Mouse (Mus musculus) small intestine, adult 2 months (tissue): Measurements from ENCODE around the gene Kif2a. TPM values are rescaled to one million over a fixed set of nuclear protein-coding genes. Genes with fewer than 3 reads are reported as not detected.

Experiments used
- H3K27ac ChIP-seq: fragments of 200-500 bp; 2 replicates; pipeline ENCODE4 v1.5.1; 2012; ENCODE audit warnings: low read depth, low read length, control low read depth, inconsistent platforms; ENCODE audit not compliant: insufficient read depth
- H3K27me3 ChIP-seq: fragments of 200-500 bp; 2 replicates; pipeline ENCODE4 v1.6.1; 2012; ENCODE audit warnings: mild to moderate bottlenecking, moderate library complexity, low read length, inconsistent platforms; ENCODE audit not compliant: control insufficient read depth, insufficient read depth
- H3K36me3 ChIP-seq: fragments of 200-500 bp; 2 replicates; pipeline ENCODE4 v1.6.1; 2012; ENCODE audit warnings: mild to moderate bottlenecking, low read length, control low read depth, inconsistent platforms; ENCODE audit not compliant: control insufficient read depth, insufficient read depth
- H3K4me1 ChIP-seq: fragments of 200-500 bp; 2 replicates; pipeline ENCODE4 v1.6.1; 2012; ENCODE audit warnings: low read length, inconsistent platforms, mixed read lengths; ENCODE audit not compliant: control insufficient read depth, insufficient read depth, insufficient read length
- H3K4me3 ChIP-seq: fragments of 200-500 bp; 2 replicates; pipeline ENCODE4 v1.5.1; 2012; ENCODE audit warnings: low read depth, mild to moderate bottlenecking, control low read depth, inconsistent platforms, low read length, moderate library complexity
- CTCF ChIP-seq: fragments of 200-500 bp; IDR thresholded peaks from 2 replicates; pipeline ENCODE4 v1.5.1; 2012; ENCODE audit warnings: low read depth, mild to moderate bottlenecking, control low read depth, inconsistent platforms, low read length, moderate library complexity, mixed read lengths; ENCODE audit not compliant: insufficient replicate concordance, insufficient read length; ENCODE audit errors: extremely low read depth
- POLR2A ChIP-seq: fragments of 200-500 bp; IDR thresholded peaks from 2 replicates; pipeline ENCODE4 v1.6.1; 2012; ENCODE audit warnings: low read depth, mild to moderate bottlenecking, control low read depth, inconsistent platforms, low read length, moderate library complexity
- WGBS: fragments of 180-500 bp; shearing (Covaris S2); methylation state at CpG from one replicate; pipeline ENCODE4 v1.1.7; 2018; 5-methylcytosine and 5-hydroxymethylcytosine counted together
- polyA plus RNA-seq: library from polyadenylated mRNA; depleted of rRNA; stranded (reverse); fragments of >200 nt; gene quantifications from 2 replicates; pipeline ENCODE4 v1.2.3, GENCODE M21; 2012; rRNA removed

Gene Kif2a
- polyA plus RNA-seq, 1 experiment: 0.95 TPM

DNA sequence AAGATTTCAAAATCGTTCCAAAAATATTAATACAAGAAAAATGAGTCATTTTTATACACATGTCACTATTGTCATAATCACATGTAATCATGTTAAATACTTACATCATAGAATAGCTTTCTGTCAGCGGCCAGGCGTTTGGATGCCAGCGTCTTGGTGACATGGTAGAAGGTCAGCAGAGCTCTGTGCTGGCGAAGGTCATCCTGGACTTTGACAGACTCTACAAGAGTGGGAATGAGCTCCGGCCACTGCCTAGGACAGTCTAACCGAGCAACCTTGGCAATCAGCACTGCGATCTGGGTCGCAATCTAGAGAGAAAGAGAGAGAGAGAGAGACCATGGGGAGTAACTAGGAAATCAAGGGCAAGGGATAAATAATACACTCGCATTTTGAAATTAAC lies 111.8 kb downstream of the Kif2a start:
- Histone ChIP-seq H3K27me3 (no peaks in the 10 kb centered on the region), H3K4me1 (peaks cover 7% of the 10 kb centered on the region; the same call in 1 of the 2 replicates), H3K27ac (no peak overlapping the region), H3K36me3 (peaks cover 14% of the 10 kb centered on the region; the same call in 1 of the 2 replicates), H3K4me3 (no peak overlapping the region)
- 95% methylated on average over 10 of the region's 10 CpGs for WGBS
- TF ChIP-seq POLR2A (no peak), CTCF (no peak)

Other genes starting within 250 kb of the Kif2a start
- gene Ipo11, start 85.2 kb downstream of the Kif2a start, polyA plus RNA-seq: 3.3 and 5.6 TPM in 2 replicates
- 0.46 and 0.60 TPM in 2 replicates for gene Dimt1, start 75.0 kb downstream of the Kif2a start, polyA plus RNA-seq